Mouse (Mus musculus) thymus, adult 2 months (tissue): ENCODE data around the gene Cd70. TPM values are rescaled to one million over a fixed set of nuclear protein-coding genes. Genes with fewer than 3 reads are reported as not detected.

Source experiments
- DNase-seq: peaks from one replicate; pipeline ENCODE4 v3.0.0; 2021
- H3K27ac ChIP-seq: fragments of 200-500 bp; 2 replicates; pipeline ENCODE4 v1.5.1; 2012; ENCODE audit warnings: low read length, control low read depth; ENCODE audit not compliant: control insufficient read depth, insufficient read depth
- H3K27me3 ChIP-seq: fragments of 200-500 bp; 2 replicates; pipeline ENCODE4 v1.6.1; 2012; ENCODE audit warnings: mild to moderate bottlenecking, low read length, moderate library complexity, mixed read lengths; ENCODE audit not compliant: control insufficient read depth, insufficient read depth
- H3K36me3 ChIP-seq: fragments of 200-500 bp; 2 replicates; pipeline ENCODE4 v1.6.1; 2012; ENCODE audit warnings: mild to moderate bottlenecking, low read length, moderate library complexity; ENCODE audit not compliant: control insufficient read depth, insufficient read depth
- H3K4me1 ChIP-seq: fragments of 200-500 bp; replicated peaks from 2 replicates; pipeline ENCODE4 v1.6.1; 2012; ENCODE audit warnings: low read length; ENCODE audit not compliant: control insufficient read depth, insufficient read depth
- H3K4me3 ChIP-seq: fragments of 200-500 bp; 2 replicates; pipeline ENCODE4 v1.5.1; 2012; ENCODE audit warnings: mild to moderate bottlenecking, low read length, control low read depth, moderate library complexity; ENCODE audit not compliant: control insufficient read depth, insufficient read depth
- CTCF ChIP-seq: fragments of 200-500 bp; IDR thresholded peaks from 2 replicates; pipeline ENCODE4 v1.5.1; 2012; ENCODE audit warnings: mild to moderate bottlenecking, control low read depth, low read length, moderate library complexity, borderline replicate concordance; ENCODE audit not compliant: control insufficient read depth, poor library complexity, insufficient read depth; ENCODE audit errors: extremely low read depth
- POLR2A ChIP-seq: fragments of 200-500 bp; IDR thresholded peaks from 2 replicates; pipeline ENCODE4 v1.6.1; 2012; ENCODE audit warnings: mild to moderate bottlenecking, low read length, control low read depth, moderate library complexity; ENCODE audit not compliant: control insufficient read depth, poor library complexity, insufficient read depth; ENCODE audit errors: extremely low read depth
- WGBS: fragments of 180-500 bp; shearing (Covaris S2); methylation state at CpG from one replicate; pipeline ENCODE4 v1.1.7; 2018; 5-methylcytosine and 5-hydroxymethylcytosine counted together
- polyA plus RNA-seq: library from polyadenylated mRNA; depleted of rRNA; stranded (reverse); fragments of >200 nt; gene quantifications from 2 replicates; pipeline ENCODE4 v1.2.3, GENCODE M21; 2012

The Cd70 gene
- polyA plus RNA-seq, 1 experiment = 11.0 TPM

- no peak overlapping the region for H3K27ac ChIP-seq
- H3K36me3 ChIP-seq = no peaks in the 10 kb centered on the region
- no peak for TF ChIP-seq POLR2A
- TF ChIP-seq CTCF = no peak
- H3K4me3 ChIP-seq = no peak overlapping the region
- H3K4me1 ChIP-seq = no peaks in the 10 kb centered on the region
- no peaks in the 10 kb centered on the region for H3K27me3 ChIP-seq
- DNase-seq = no peak
- WGBS = 91% methylated on average over 11 of the region's 11 CpGs
Observed at GRCm38 (mm10) chr17:57123192-57124118, 26.1 kb downstream of the Cd70 start.

GRCm38 (mm10) chr17:57121856-57122255 lies 27.7 kb downstream of the Cd70 start:
- no peaks in the 10 kb centered on the region for H3K27me3 ChIP-seq
- no peak overlapping the region for H3K27ac ChIP-seq
- no peak overlapping the region for H3K4me3 ChIP-seq
- no peaks in the 10 kb centered on the region for H3K4me1 ChIP-seq
- WGBS = 98% methylated on average over 2 of the region's 2 CpGs
- TF ChIP-seq CTCF (no peak), POLR2A (no peak)
- H3K36me3 ChIP-seq = no peaks in the 10 kb centered on the region
- no peak for DNase-seq

- DNase-seq = no peak
- Histone ChIP-seq H3K27ac (no peak overlapping the region), H3K36me3 (no peaks in the 10 kb centered on the region), H3K4me1 (no peaks in the 10 kb centered on the region), H3K4me3 (no peak overlapping the region), H3K27me3 (no peaks in the 10 kb centered on the region)
- 24% methylated on average over 11 of the region's 11 CpGs for WGBS
- TF ChIP-seq CTCF (no peak), POLR2A (no peak)
Observed at GRCm38 (mm10) chr17:57118524-57119349, 30.8 kb downstream of the Cd70 start.

- H3K36me3 ChIP-seq = no peaks in the 10 kb centered on the region
- no peaks in the 10 kb centered on the region for H3K27me3 ChIP-seq
- no peaks in the 10 kb centered on the region for H3K4me1 ChIP-seq
- no peak overlapping the region for H3K27ac ChIP-seq
- WGBS = 92% methylated on average over 2 of the region's 2 CpGs
- DNase-seq = no peak
- H3K4me3 ChIP-seq = no peak overlapping the region
- TF ChIP-seq POLR2A = no peak
Observed at GRCm38 (mm10) chr17:57116801-57117200, 32.8 kb downstream of the Cd70 start.

- H3K4me1 ChIP-seq = no peaks in the 10 kb centered on the region
- H3K27me3 ChIP-seq = no peaks in the 10 kb centered on the region
- TF ChIP-seq CTCF (no peak), POLR2A (no peak)
- 77% methylated on average over 10 of the region's 10 CpGs for WGBS
- H3K36me3 ChIP-seq = no peaks in the 10 kb centered on the region
- H3K4me3 ChIP-seq = no peak overlapping the region
- no peak overlapping the region for H3K27ac ChIP-seq
- no peak for DNase-seq
Observed at GRCm38 (mm10) chr17:57112768-57113474, 36.7 kb downstream of the Cd70 start.

- Histone ChIP-seq H3K27me3 (no peaks in the 10 kb centered on the region), H3K4me3 (no peak overlapping the region), H3K4me1 (peaks cover 5% of the 10 kb centered on the region), H3K27ac (no peak overlapping the region), H3K36me3 (no peaks in the 10 kb centered on the region)
- TF ChIP-seq POLR2A (no peak), CTCF (no peak)
- WGBS = 96% methylated on average over 1 of the region's 1 CpGs
- DNase-seq = no peak
Observed at GRCm38 (mm10) chr17:57110005-57110404, 39.6 kb downstream of the Cd70 start.
